8 mouse cellular contexts compared by ENCODE assay signal in the genomic region with DNA sequence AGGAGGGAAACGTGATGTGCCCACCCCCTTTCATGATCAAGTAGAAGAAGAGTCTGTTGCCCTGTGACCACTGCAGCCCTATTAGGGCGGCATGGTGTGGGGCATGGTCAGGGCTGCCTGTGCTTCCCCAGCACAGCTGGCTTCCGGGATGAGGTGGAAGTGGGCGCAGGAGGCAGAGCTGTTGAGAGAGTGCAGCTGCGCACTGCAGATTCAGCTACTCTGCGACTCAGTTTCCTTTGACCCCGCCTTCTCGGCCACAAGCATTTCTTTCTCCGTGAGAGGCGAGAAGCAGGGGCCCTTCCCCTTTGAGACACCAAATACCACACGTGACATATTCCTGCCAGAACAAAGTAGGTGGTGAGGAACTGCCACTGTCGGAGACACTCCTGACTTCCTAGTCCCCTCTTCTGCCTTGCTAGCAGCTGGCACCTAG. TPM values are rescaled to one million over a fixed set of nuclear protein-coding genes. Genes with fewer than 3 reads are reported as not detected.
DNase-seq lines count a peak whose midpoint lies in the region; ATAC-seq and TF ChIP-seq lines count a peak whose summit lies in the region.

No protein-coding gene starts in this region.

- 2% methylated on average over 12 of the region's 12 CpGs for WGBS in intestine, embryonic 15.5 days
- WGBS in liver, adult 2 months, result 48% methylated on average over 12 of the region's 12 CpGs
- 5% methylated on average over 12 of the region's 12 CpGs for WGBS in midbrain, embryonic 16.5 days

- no peak for TF ChIP-seq EP300 in ES-Bruce4 (IDR thresholded peaks at IDR 0.05; ENCODE audit: insufficient read depth, low read depth, low read length)

- H3K4me1 ChIP-seq in ES-Bruce4 (ENCODE audit: control insufficient read depth, insufficient read depth, low read length), result no peaks in the 10 kb centered on the region
- H3K4me1 ChIP-seq in intestine, embryonic 15.5 days (replicated peaks), result no peaks in the 10 kb centered on the region; the same call in 1 of the 2 replicates
- no peaks in the 10 kb centered on the region for H3K4me1 ChIP-seq in liver, adult 2 months (ENCODE audit: control insufficient read depth, insufficient read depth, low read length)
- peaks cover 6% of the 10 kb centered on the region; the same call in 1 of the 2 replicates for H3K4me1 ChIP-seq in midbrain, embryonic 16.5 days (ENCODE audit: control insufficient read depth, insufficient read depth, low read length)

- peak overlapping the region; percentile 66 for H3K4me2 ChIP-seq in intestine, embryonic 15.5 days (replicated peaks)
- H3K4me2 ChIP-seq in midbrain, embryonic 16.5 days (ENCODE audit: low read length), result peak overlapping the region; percentile 67

- no peak overlapping the region for H3K27ac ChIP-seq in ES-Bruce4 (ENCODE audit: insufficient read depth, low read length)
- H3K27ac ChIP-seq in intestine, embryonic 15.5 days, result no peak overlapping the region
- H3K27ac ChIP-seq in liver, adult 2 months (replicated peaks; ENCODE audit: insufficient read depth, low read depth, low read length), result no peak overlapping the region
- peak overlapping the region; percentile 65; the same call in 1 of the 2 replicates for H3K27ac ChIP-seq in midbrain, embryonic 16.5 days (ENCODE audit: low read length)

- no peaks in the 10 kb centered on the region for H3K9me3 ChIP-seq in ES-Bruce4 (replicated peaks; ENCODE audit: control insufficient read depth, insufficient read depth, low read length, poor library complexity, severe bottlenecking)
- H3K9me3 ChIP-seq in intestine, embryonic 15.5 days, result no peaks in the 10 kb centered on the region
- no peaks in the 10 kb centered on the region for H3K9me3 ChIP-seq in midbrain, embryonic 16.5 days (replicated peaks; ENCODE audit: control insufficient read depth, low read length, poor library complexity, severe bottlenecking)

- peak overlapping the region; percentile 37 for H3K4me3 ChIP-seq in ES-Bruce4 (ENCODE audit: low read depth, low read length)
- peak overlapping the region; percentile 22 for H3K4me3 ChIP-seq in intestine, embryonic 15.5 days (replicated peaks)
- peak overlapping the region; percentile 9 for H3K4me3 ChIP-seq in liver, adult 2 months (ENCODE audit: insufficient read depth, low read depth, low read length)
- H3K4me3 ChIP-seq in midbrain, embryonic 16.5 days (ENCODE audit: low read depth, low read length), result peak overlapping the region; percentile 33

- TF ChIP-seq CTCF in ES-Bruce4 (IDR thresholded peaks at IDR 0.05; ENCODE audit: low read depth, low read length), result no peak
- TF ChIP-seq CTCF in liver, adult 2 months (IDR thresholded peaks at IDR 0.05; ENCODE audit: low read depth, low read length), result no peak

- no peak for TF ChIP-seq POLR2A in ES-Bruce4 (IDR thresholded peaks at IDR 0.05; ENCODE audit: insufficient read depth, low read length)
- 0 out of 2 replicates have a peak, but pooled peaks have one; percentile 12 for TF ChIP-seq POLR2A in liver, adult 2 months (IDR thresholded peaks at IDR 0.05; ENCODE audit: extremely low read depth, insufficient read depth, low read length)

- no peak overlapping the region for H3K9ac ChIP-seq in ES-Bruce4 (ENCODE audit: low read depth, poor library complexity, severe bottlenecking)
- peak overlapping the region; percentile 27 for H3K9ac ChIP-seq in intestine, embryonic 15.5 days
- H3K9ac ChIP-seq in liver, adult 2 months (ENCODE audit: low read depth, low read length), result no peak overlapping the region
- H3K9ac ChIP-seq in midbrain, embryonic 16.5 days (ENCODE audit: low read depth, low read length), result peak overlapping the region; percentile 61

- H3K27me3 ChIP-seq in ES-Bruce4 (ENCODE audit: control insufficient read depth, insufficient read depth, low read length, poor library complexity, severe bottlenecking), result no peaks in the 10 kb centered on the region
- no peaks in the 10 kb centered on the region for H3K27me3 ChIP-seq in intestine, embryonic 15.5 days (replicated peaks)
- no peaks in the 10 kb centered on the region for H3K27me3 ChIP-seq in liver, adult 2 months (ENCODE audit: control insufficient read depth, insufficient read depth, low read length)
- no peaks in the 10 kb centered on the region for H3K27me3 ChIP-seq in midbrain, embryonic 16.5 days (ENCODE audit: control insufficient read depth, insufficient read depth, low read depth, low read length)

- H3K36me3 ChIP-seq in ES-Bruce4 (ENCODE audit: control insufficient read depth, insufficient read depth, low read length, poor library complexity, severe bottlenecking), result no peaks in the 10 kb centered on the region
- no peaks in the 10 kb centered on the region for H3K36me3 ChIP-seq in intestine, embryonic 15.5 days
- H3K36me3 ChIP-seq in liver, adult 2 months (ENCODE audit: control insufficient read depth, insufficient read depth, low read length), result no peaks in the 10 kb centered on the region
- no peaks in the 10 kb centered on the region for H3K36me3 ChIP-seq in midbrain, embryonic 16.5 days (ENCODE audit: control insufficient read depth, insufficient read depth, low read length)

- H3K79me2 ChIP-seq in liver, adult 2 months (ENCODE audit: control insufficient read depth, insufficient read depth, low read length), result no peaks in the 10 kb centered on the region

- DNase-seq in liver, adult 2 months (ENCODE audit: extremely low read depth, low read depth, low spot score), result peak; percentile 29
- DNase-seq in spleen, postnatal 4 days (ENCODE audit: low spot score in 2 of 2), result peak; percentile 64 to 78
- no peak for DNase-seq in Muller cell, postnatal 12 days (ENCODE audit: inconsistent ontology term)

- ATAC-seq in common myeloid progenitor, adult 5-6 weeks (replicated peaks; ENCODE audit: low read depth, poor library complexity, severe bottlenecking), result peak; percentile 86
- ATAC-seq in granulocyte monocyte progenitor cell, adult 5-6 weeks (replicated peaks; ENCODE audit: poor library complexity, severe bottlenecking), result peak; percentile 90
- ATAC-seq in intestine, embryonic 15.5 days, result peak; percentile 78
- ATAC-seq in midbrain, embryonic 16.5 days, result peak; percentile 87

RNA-seq across cellular contexts. Expression of gene Ttc41, which starts 22.0 kb away (rescaled TPM):
- 2.7 and 3.5 TPM in 2 replicates for polyA plus RNA-seq in ES-Bruce4 (2011; ENCODE audit: insufficient read depth, insufficient read length, low read depth, missing spikeins)
- total RNA-seq in common myeloid progenitor, adult 5-6 weeks (2017), result 1.1 and 2.8 TPM in 2 replicates
- 0.58 and 7.0 TPM in 2 replicates for total RNA-seq in granulocyte monocyte progenitor cell, adult 5-6 weeks (2014; fragmentation: Nextera tagmentation)
- 2.0 and 2.2 TPM in 2 replicates for total RNA-seq in granulocyte monocyte progenitor cell, adult 5-6 weeks (2017)
- polyA plus RNA-seq in intestine, embryonic 15.5 days (2015; fragmentation: Nextera tagmentation; extraction: Ambion mirVana), result 1.6 and 2.0 TPM in 2 replicates
- 0.87 and 1.0 TPM in 2 replicates for total RNA-seq in liver, adult 2 months (2014; rRNA removed)
- polyA plus RNA-seq in liver, adult 2 months (2012; rRNA removed), result 0.77 and 1.1 TPM in 2 replicates
- 2.5 and 2.8 TPM in 2 replicates for polyA plus RNA-seq in midbrain, embryonic 16.5 days (2015; fragmentation: Nextera tagmentation; extraction: Ambion mirVana)

RNA-seq across cellular contexts. Expression of gene Hsp90b1, which starts 22.3 kb away (rescaled TPM):
- 1,047 and 1,340 TPM in 2 replicates for polyA plus RNA-seq in ES-Bruce4 (2011; ENCODE audit: insufficient read depth, insufficient read length, low read depth, missing spikeins)
- 724 and 732 TPM in 2 replicates for total RNA-seq in common myeloid progenitor, adult 5-6 weeks (2017)
- total RNA-seq in granulocyte monocyte progenitor cell, adult 5-6 weeks (2014; fragmentation: Nextera tagmentation), result 647 and 690 TPM in 2 replicates
- total RNA-seq in granulocyte monocyte progenitor cell, adult 5-6 weeks (2017), result 1,472 and 1,643 TPM in 2 replicates
- polyA plus RNA-seq in intestine, embryonic 15.5 days (2015; fragmentation: Nextera tagmentation; extraction: Ambion mirVana), result 754 and 764 TPM in 2 replicates
- total RNA-seq in liver, adult 2 months (2014; rRNA removed), result 777 and 830 TPM in 2 replicates
- polyA plus RNA-seq in liver, adult 2 months (2012; rRNA removed), result 78.7 and 83.0 TPM in 2 replicates
- polyA plus RNA-seq in midbrain, embryonic 16.5 days (2015; fragmentation: Nextera tagmentation; extraction: Ambion mirVana), result 286 and 330 TPM in 2 replicates

RNA-seq across cellular contexts. Expression of gene Gm49358, which starts 36.2 kb away (rescaled TPM):
- polyA plus RNA-seq in ES-Bruce4 (2011; ENCODE audit: insufficient read depth, insufficient read length, low read depth, missing spikeins), result 4.4 TPM in 1 of 2 replicates, not detected in the other
- not detected in 2 replicates for total RNA-seq in common myeloid progenitor, adult 5-6 weeks (2017)
- total RNA-seq in granulocyte monocyte progenitor cell, adult 5-6 weeks (2014; fragmentation: Nextera tagmentation), result not detected in 2 replicates
- not detected in 2 replicates for total RNA-seq in granulocyte monocyte progenitor cell, adult 5-6 weeks (2017)
- not detected in 2 replicates for polyA plus RNA-seq in intestine, embryonic 15.5 days (2015; fragmentation: Nextera tagmentation; extraction: Ambion mirVana)
- total RNA-seq in liver, adult 2 months (2014; rRNA removed), result 1.9 TPM in 2 replicates
- not detected in 2 replicates for polyA plus RNA-seq in liver, adult 2 months (2012; rRNA removed)
- polyA plus RNA-seq in midbrain, embryonic 16.5 days (2015; fragmentation: Nextera tagmentation; extraction: Ambion mirVana), result not detected in 2 replicates

RNA-seq across cellular contexts. Expression of gene Nt5dc3, which starts 51.2 kb away (rescaled TPM):
- 8.2 and 8.8 TPM in 2 replicates for polyA plus RNA-seq in ES-Bruce4 (2011; ENCODE audit: insufficient read depth, insufficient read length, low read depth, missing spikeins)
- 3.9 and 22.9 TPM in 2 replicates for total RNA-seq in common myeloid progenitor, adult 5-6 weeks (2017)
- total RNA-seq in granulocyte monocyte progenitor cell, adult 5-6 weeks (2014; fragmentation: Nextera tagmentation), result 3.6 and 7.4 TPM in 2 replicates
- 2.7 and 2.8 TPM in 2 replicates for total RNA-seq in granulocyte monocyte progenitor cell, adult 5-6 weeks (2017)
- polyA plus RNA-seq in intestine, embryonic 15.5 days (2015; fragmentation: Nextera tagmentation; extraction: Ambion mirVana), result 1.0 and 1.1 TPM in 2 replicates
- 5.3 and 6.6 TPM in 2 replicates for total RNA-seq in liver, adult 2 months (2014; rRNA removed)
- polyA plus RNA-seq in liver, adult 2 months (2012; rRNA removed), result 8.3 and 10.3 TPM in 2 replicates
- polyA plus RNA-seq in midbrain, embryonic 16.5 days (2015; fragmentation: Nextera tagmentation; extraction: Ambion mirVana), result 15.2 and 15.9 TPM in 2 replicates

Comparison
In these comparisons a context has a peak if more than half of its experiments do, and no peak if none do; other contexts are left out.
1. H3K9ac ChIP-seq: peak in intestine, embryonic 15.5 days (single experiment) and midbrain, embryonic 16.5 days (single experiment); none in ES-Bruce4 (single experiment) and liver, adult 2 months (single experiment).
2. Peak in every context shown above with its lines, with median percentiles within 50 percentile points of each other: H3K4me3 ChIP-seq and ATAC-seq.